Mouse (Mus musculus) forebrain, embryonic 16.5 days (tissue): Measurements from ENCODE around the gene Olfm4. TPM values are rescaled to one million over a fixed set of nuclear protein-coding genes. Genes with fewer than 3 reads are reported as not detected.

Experiments
- ATAC-seq: fragments of 200-750 bp; cut with Nextera tagmentation; 2 replicates; pipeline ENCODE4 v1.8.0; 2017; ENCODE audit warnings: mild to moderate bottlenecking, moderate library complexity
- H3K27ac ChIP-seq: fragments of 300-500 bp; sonication (generic); 2 replicates; pipeline ENCODE4 v1.5.1; 2014; ENCODE audit warnings: low read length, control low read depth
- H3K27me3 ChIP-seq: fragments of 300-500 bp; sonication (generic); replicated peaks from 2 replicates; pipeline ENCODE4 v1.6.1; 2014; ENCODE audit warnings: low read length; ENCODE audit not compliant: control insufficient read depth, insufficient read depth
- H3K36me3 ChIP-seq: fragments of 300-500 bp; sonication (generic); 2 replicates; pipeline ENCODE4 v1.6.1; 2014; ENCODE audit not compliant: control insufficient read depth, insufficient read depth
- H3K4me1 ChIP-seq: fragments of 300-500 bp; sonication (generic); replicated peaks from 2 replicates; pipeline ENCODE4 v1.6.1; 2014; ENCODE audit warnings: low read length; ENCODE audit not compliant: control insufficient read depth, insufficient read depth
- H3K4me2 ChIP-seq: fragments of 300-500 bp; sonication (generic); 2 replicates; pipeline ENCODE4 v1.6.1; 2014; ENCODE audit warnings: mild to moderate bottlenecking, low read length, control low read depth
- H3K4me3 ChIP-seq: fragments of 300-500 bp; sonication (generic); replicated peaks from 2 replicates; pipeline ENCODE4 v1.5.1; 2014; ENCODE audit warnings: mild to moderate bottlenecking, low read length, control low read depth
- H3K9ac ChIP-seq: fragments of 300-500 bp; sonication (generic); replicated peaks from 2 replicates; pipeline ENCODE4 v1.6.1; 2014; ENCODE audit warnings: low read depth, low read length, control low read depth
- H3K9me3 ChIP-seq: fragments of 300-500 bp; sonication (generic); 2 replicates; pipeline ENCODE4 v1.6.1; 2016; ENCODE audit warnings: low read length; ENCODE audit not compliant: control insufficient read depth
- WGBS: fragments of 180-500 bp; shearing (Covaris S2); extraction: QIAGEN DNeasy Blood & Tissue Kit; methylation state at CpG from one replicate; pipeline ENCODE4 v1.1.7; 2014; 5-methylcytosine and 5-hydroxymethylcytosine counted together
- polyA plus RNA-seq: library from polyadenylated mRNA; unstranded; fragments of >200 nt; fragmentation: Nextera tagmentation; extraction: Ambion mirVana; gene quantifications from 2 replicates; pipeline ENCODE4 v1.2.1, GENCODE M21; 2015

The Olfm4 gene
- polyA plus RNA-seq, 1 experiment from 2014 or later = 2.7 TPM

GRCm38 (mm10) chr14:80007686-80008085 is 23.8 kb downstream of the Olfm4 start:
- Histone ChIP-seq H3K36me3 (no peaks in the 10 kb centered on the region), H3K27me3 (no peaks in the 10 kb centered on the region), H3K9ac (no peak overlapping the region), H3K4me2 (no peak overlapping the region), H3K4me3 (no peak overlapping the region), H3K27ac (no peak overlapping the region), H3K4me1 (no peaks in the 10 kb centered on the region), H3K9me3 (no peaks in the 10 kb centered on the region)
- WGBS = 82% methylated on average over 3 of the region's 3 CpGs
- no peak for ATAC-seq

- Histone ChIP-seq H3K27me3 (no peaks in the 10 kb centered on the region), H3K9me3 (no peaks in the 10 kb centered on the region), H3K36me3 (no peaks in the 10 kb centered on the region), H3K27ac (no peak overlapping the region), H3K9ac (no peak overlapping the region), H3K4me3 (no peak overlapping the region), H3K4me1 (peaks cover 6% of the 10 kb centered on the region; the same call in 1 of the 2 replicates), H3K4me2 (no peak overlapping the region)
- no peak for ATAC-seq
- 83% methylated on average over 3 of the region's 3 CpGs for WGBS
Measured at GRCm38 (mm10) chr14:80010426-80010825, 26.5 kb downstream of the Olfm4 start.

GRCm38 (mm10) chr14:80014966-80015365 is 31.1 kb downstream of the Olfm4 start:
- H3K27ac ChIP-seq = peak overlapping the region; percentile 8; the same call in 1 of the 2 replicates
- H3K9me3 ChIP-seq = no peaks in the 10 kb centered on the region
- no peak overlapping the region for H3K4me2 ChIP-seq
- no peaks in the 10 kb centered on the region for H3K36me3 ChIP-seq
- peak; percentile 50 for ATAC-seq
- WGBS = 15% methylated on average over 6 of the region's 6 CpGs
- H3K4me3 ChIP-seq = no peak overlapping the region
- H3K4me1 ChIP-seq = peaks cover 10% of the 10 kb centered on the region; the same call in 1 of the 2 replicates
- H3K9ac ChIP-seq = no peak overlapping the region
- H3K27me3 ChIP-seq = no peaks in the 10 kb centered on the region

DNA sequence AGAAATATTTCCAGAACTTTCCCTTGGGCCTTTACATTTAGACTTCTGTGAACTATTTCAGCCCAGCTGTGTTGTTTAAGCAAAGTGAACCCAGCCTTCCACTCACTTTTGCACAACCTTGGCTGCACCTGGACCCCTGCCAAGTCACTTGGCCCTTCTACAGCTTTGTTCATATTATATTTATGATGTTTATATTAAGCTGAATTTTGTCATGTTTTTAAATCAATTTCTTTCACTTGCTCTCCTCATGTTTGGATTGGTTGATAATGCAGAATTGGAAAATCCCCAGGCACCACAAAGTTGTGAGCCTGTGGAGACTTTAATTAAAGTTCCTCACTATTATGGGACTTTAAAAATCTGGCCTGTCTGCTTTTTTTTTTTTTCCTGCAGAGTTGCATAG is 32.2 kb downstream of the Olfm4 start:
- Histone ChIP-seq H3K9me3 (no peaks in the 10 kb centered on the region), H3K36me3 (no peaks in the 10 kb centered on the region), H3K4me3 (no peak overlapping the region), H3K27ac (no peak overlapping the region), H3K4me2 (no peak overlapping the region), H3K9ac (no peak overlapping the region), H3K27me3 (no peaks in the 10 kb centered on the region), H3K4me1 (peaks cover 10% of the 10 kb centered on the region; the same call in 1 of the 2 replicates)
- no peak for ATAC-seq

- Histone ChIP-seq H3K27me3 (no peaks in the 10 kb centered on the region), H3K4me2 (no peak overlapping the region), H3K4me3 (no peak overlapping the region), H3K36me3 (no peaks in the 10 kb centered on the region), H3K9me3 (no peaks in the 10 kb centered on the region), H3K27ac (no peak overlapping the region), H3K9ac (no peak overlapping the region), H3K4me1 (no peaks in the 10 kb centered on the region)
- 47% methylated on average over 6 of the region's 6 CpGs for WGBS
- peak; percentile 47 for ATAC-seq
Measured at GRCm38 (mm10) chr14:80026078-80026477, 42.2 kb downstream of the Olfm4 start.

DNA sequence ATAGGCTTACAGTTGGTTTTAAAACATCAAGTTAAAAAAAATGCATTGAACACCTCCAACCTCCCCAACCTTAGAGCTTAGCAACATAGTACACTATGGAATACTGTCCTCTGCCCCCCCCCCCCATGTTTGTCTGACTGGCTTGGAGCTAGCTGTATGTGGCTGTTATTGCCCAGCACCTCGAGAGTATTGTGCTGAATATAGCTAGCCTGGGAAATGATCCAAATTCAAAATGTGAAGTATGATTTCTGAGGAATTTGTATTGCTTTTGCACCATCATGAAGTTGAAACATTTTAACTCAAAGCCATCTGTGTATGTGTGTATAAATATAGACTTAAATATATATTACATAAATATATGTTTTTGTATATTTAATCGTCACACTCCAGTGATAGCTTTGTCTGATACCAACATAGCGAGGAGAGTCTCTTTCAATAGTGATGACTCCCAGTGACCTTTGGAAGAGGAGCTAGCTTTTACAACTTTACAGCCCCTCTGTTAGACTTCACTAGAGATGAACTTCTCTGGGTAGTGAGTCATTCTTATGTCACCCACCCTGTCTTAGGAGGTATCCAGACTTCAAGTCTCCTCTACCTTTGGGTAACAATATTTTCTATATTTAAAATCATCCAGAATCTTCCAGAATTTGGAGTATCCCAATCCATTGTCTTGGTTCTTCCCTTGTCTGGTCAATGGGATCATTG is 45.6 kb downstream of the Olfm4 start:
- Histone ChIP-seq H3K36me3 (no peaks in the 10 kb centered on the region), H3K4me2 (no peak overlapping the region), H3K4me1 (no peaks in the 10 kb centered on the region), H3K9me3 (no peaks in the 10 kb centered on the region), H3K4me3 (no peak overlapping the region), H3K27ac (no peak overlapping the region), H3K27me3 (no peaks in the 10 kb centered on the region), H3K9ac (no peak overlapping the region)
- 66% methylated on average over 3 of the region's 3 CpGs for WGBS
- ATAC-seq = peak; percentile 64

DNA sequence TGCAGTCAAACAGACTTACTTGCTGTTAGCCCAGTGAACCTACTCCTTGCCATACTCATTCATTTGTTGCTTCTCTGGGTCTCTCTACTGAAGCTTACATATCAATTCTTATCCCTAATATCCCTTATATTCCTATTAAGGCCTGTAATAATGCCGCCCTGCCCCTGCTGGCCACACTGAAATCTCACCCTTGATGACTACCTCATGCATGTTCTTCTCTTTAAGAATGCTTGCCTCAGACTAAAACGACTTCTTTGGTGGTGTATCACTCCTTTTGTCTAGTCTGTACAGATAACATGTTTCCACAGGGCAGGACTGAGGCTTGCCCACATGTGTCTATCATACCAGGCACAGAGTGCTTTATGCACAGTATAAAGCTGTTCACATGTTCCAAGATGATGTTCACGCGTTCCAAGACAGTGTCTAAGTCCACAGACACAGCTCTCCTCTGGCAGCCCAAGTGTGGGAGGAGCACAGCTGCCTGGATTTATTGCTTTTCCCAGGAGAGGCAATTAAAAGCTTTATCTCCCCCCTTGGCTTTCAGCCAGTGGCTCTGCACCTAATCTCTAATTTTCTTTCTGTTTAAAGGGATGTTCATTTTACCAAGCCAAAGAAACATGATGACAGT is 55.9 kb downstream of the Olfm4 start:
- Histone ChIP-seq H3K27ac (no peak overlapping the region), H3K9ac (no peak overlapping the region), H3K27me3 (no peaks in the 10 kb centered on the region), H3K9me3 (no peaks in the 10 kb centered on the region), H3K4me3 (no peak overlapping the region), H3K36me3 (no peaks in the 10 kb centered on the region), H3K4me1 (peaks cover 5% of the 10 kb centered on the region), H3K4me2 (no peak overlapping the region)
- WGBS = 37% methylated on average over 4 of the region's 4 CpGs
- ATAC-seq = peak; percentile 81

- no peaks in the 10 kb centered on the region for H3K9me3 ChIP-seq
- 96% methylated on average over 6 of the region's 6 CpGs for WGBS
Measured at GRCm38 (mm10) chr14:80046104-80046734, 62.3 kb downstream of the Olfm4 start.

GRCm38 (mm10) chr14:80047368-80048101 is 63.7 kb downstream of the Olfm4 start:
- Histone ChIP-seq H3K4me1 (no peaks in the 10 kb centered on the region), H3K27ac (no peak overlapping the region), H3K36me3 (no peaks in the 10 kb centered on the region), H3K9ac (no peak overlapping the region), H3K9me3 (no peaks in the 10 kb centered on the region), H3K27me3 (no peaks in the 10 kb centered on the region), H3K4me3 (no peak overlapping the region), H3K4me2 (no peak overlapping the region)
- no peak for ATAC-seq
- 64% methylated on average over 5 of the region's 5 CpGs for WGBS

More at GRCm38 (mm10) chr14:80046104-80046734, 62.3 kb downstream of the Olfm4 start:
- no peaks in the 10 kb centered on the region for H3K4me1 ChIP-seq
- H3K9ac ChIP-seq = no peak overlapping the region
- no peak overlapping the region for H3K27ac ChIP-seq
- no peak for ATAC-seq
- no peaks in the 10 kb centered on the region for H3K27me3 ChIP-seq
- no peak overlapping the region for H3K4me2 ChIP-seq
- H3K36me3 ChIP-seq = no peaks in the 10 kb centered on the region
- no peak overlapping the region for H3K4me3 ChIP-seq
